Mouse (Mus musculus) embryonic facial prominence, embryonic 14.5 days (tissue): ENCODE measurements around the gene Pls3. TPM values are rescaled to one million over a fixed set of nuclear protein-coding genes. Genes with fewer than 3 reads are reported as not detected.
"Not testable (repeated sequence)": the region's sequence is repeated elsewhere in the genome, so short reads cannot be mapped to it uniquely, and the experiment has no call there.

Experiments
- ATAC-seq: fragments of 200-750 bp; cut with Nextera tagmentation; 2 replicates; pipeline ENCODE4 v1.8.0; 2017; ENCODE audit warnings: low read depth, moderate number of reproducible peaks, moderate TSS enrichment
- DNase-seq: peaks from one replicate; pipeline ENCODE4 v3.0.0-alpha.2; 2015; ENCODE audit warnings: low spot score
- H3K27ac ChIP-seq: fragments of 300-500 bp; sonication (generic); replicated peaks from 2 replicates; pipeline ENCODE4 v1.5.1; 2014; ENCODE audit warnings: low read depth, mild to moderate bottlenecking, low read length, moderate library complexity
- H3K27me3 ChIP-seq: fragments of 300-500 bp; sonication (generic); replicated peaks from 2 replicates; pipeline ENCODE4 v1.6.1; 2014; ENCODE audit warnings: low read length; ENCODE audit not compliant: control insufficient read depth, insufficient read depth
- H3K36me3 ChIP-seq: fragments of 300-500 bp; sonication (generic); 2 replicates; pipeline ENCODE4 v1.6.1; 2014; ENCODE audit warnings: low read length, mixed read lengths; ENCODE audit not compliant: control insufficient read depth, insufficient read depth
- H3K4me1 ChIP-seq: fragments of 300-500 bp; sonication (generic); 2 replicates; pipeline ENCODE4 v1.6.1; 2014; ENCODE audit warnings: antibody characterized with exemption, low read length; ENCODE audit not compliant: control insufficient read depth, insufficient read depth
- H3K4me2 ChIP-seq: fragments of 300-500 bp; sonication (generic); 2 replicates; pipeline ENCODE4 v1.6.1; 2014; ENCODE audit warnings: low read depth, mild to moderate bottlenecking, low read length, moderate library complexity, mixed read lengths
- H3K4me3 ChIP-seq: fragments of 300-500 bp; sonication (generic); 2 replicates; pipeline ENCODE4 v1.5.1; 2014; ENCODE audit warnings: low read depth, mild to moderate bottlenecking, low read length
- H3K9ac ChIP-seq: fragments of 300-500 bp; sonication (generic); 2 replicates; pipeline ENCODE4 v1.6.1; 2014; ENCODE audit warnings: low read depth, mild to moderate bottlenecking, low read length, moderate library complexity, mixed read lengths
- H3K9me3 ChIP-seq: fragments of 300-500 bp; sonication (generic); 2 replicates; pipeline ENCODE4 v1.6.1; 2016; ENCODE audit warnings: low read length; ENCODE audit not compliant: control insufficient read depth
- WGBS: fragments of 180-500 bp; shearing (Covaris S2); extraction: QIAGEN DNeasy Blood & Tissue Kit; methylation state at CpG from one replicate; pipeline ENCODE4 v1.1.7; 2014; 5-methylcytosine and 5-hydroxymethylcytosine counted together
- polyA plus RNA-seq: library from polyadenylated mRNA; unstranded; fragments of >200 nt; fragmentation: Nextera tagmentation; extraction: Ambion mirVana; gene quantifications from 2 replicates; pipeline ENCODE4 v1.2.1, GENCODE M21; 2014

Gene Pls3
- polyA plus RNA-seq, 1 experiment from 2014 or later: 117 TPM

DNA sequence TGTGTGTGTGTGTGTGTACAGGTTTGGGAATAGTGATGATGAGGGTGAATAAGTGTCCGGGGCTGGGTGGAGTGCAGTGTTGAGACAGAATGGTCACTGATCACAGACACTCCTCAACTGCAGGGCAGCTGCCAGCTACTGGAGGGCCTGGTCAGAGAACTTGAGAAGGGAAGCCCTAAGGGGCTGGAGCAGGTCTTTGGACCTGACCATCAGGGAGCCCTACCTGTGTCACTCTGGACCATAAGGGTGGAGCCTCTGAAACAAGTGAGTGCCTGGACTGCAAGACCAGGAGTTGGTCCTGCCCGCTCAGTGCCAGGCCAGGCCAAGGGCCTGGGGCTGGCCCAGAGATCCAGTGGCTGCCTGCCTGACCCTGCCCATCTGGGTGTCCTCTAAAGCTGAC lies 115.5 kb downstream of the Pls3 start:
- DNase-seq, H3K9ac ChIP-seq, ATAC-seq, H3K27me3 ChIP-seq, H3K4me3 ChIP-seq, H3K4me1 ChIP-seq, H3K36me3 ChIP-seq, H3K27ac ChIP-seq, H3K4me2 ChIP-seq, H3K9me3 ChIP-seq: not testable (repeated sequence)
- WGBS: 75% methylated on average over 1 of the region's 2 CpGs

DNA sequence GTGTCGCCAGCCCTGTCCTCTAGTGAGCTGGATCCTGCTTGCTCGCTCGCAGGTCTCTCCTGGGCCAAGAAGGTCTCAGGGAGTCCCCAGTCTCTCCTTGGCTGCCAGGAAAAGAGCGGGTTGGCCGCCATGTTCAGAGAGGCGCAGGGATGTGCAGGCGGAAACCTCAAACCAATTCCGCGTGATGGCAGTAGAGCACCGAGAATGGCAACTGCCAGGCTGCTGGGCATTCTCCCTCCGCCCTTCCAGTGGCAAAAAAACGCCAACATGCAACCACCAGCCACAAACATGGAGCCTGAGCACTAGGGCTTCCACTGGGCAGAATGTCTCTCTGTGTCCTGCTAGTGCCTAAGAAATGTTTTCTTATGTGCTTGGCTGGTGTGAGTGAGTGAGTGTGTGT lies 115.9 kb downstream of the Pls3 start:
- WGBS: 73% methylated on average over 10 of the region's 12 CpGs
- not testable (repeated sequence) for H3K9ac ChIP-seq, H3K36me3 ChIP-seq, H3K9me3 ChIP-seq, H3K4me1 ChIP-seq, ATAC-seq, H3K4me3 ChIP-seq, H3K27ac ChIP-seq, H3K27me3 ChIP-seq, H3K4me2 ChIP-seq
- DNase-seq: peak; percentile 46

DNA sequence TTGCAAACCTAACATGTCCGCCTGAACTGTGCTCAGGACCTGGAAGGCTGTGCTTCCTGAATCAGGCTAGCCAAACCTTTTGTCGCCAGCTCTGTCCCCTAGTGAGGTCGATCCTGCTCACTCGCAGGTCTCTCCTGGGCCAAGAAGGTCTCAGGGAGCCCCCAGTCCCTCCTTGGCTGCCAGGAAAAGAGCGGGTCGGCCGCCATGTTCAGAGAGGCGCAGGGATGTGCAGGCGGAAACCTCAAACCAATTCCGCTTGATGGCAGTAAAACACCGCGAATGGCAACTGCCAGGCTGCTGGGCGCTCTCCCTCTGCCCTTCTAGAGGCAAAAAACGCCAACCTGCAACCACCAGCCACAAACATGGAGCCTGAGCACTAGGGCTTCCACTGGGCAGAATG lies 117.0 kb downstream of the Pls3 start:
- not testable (repeated sequence) for H3K27me3 ChIP-seq, H3K4me2 ChIP-seq, H3K36me3 ChIP-seq, H3K27ac ChIP-seq, H3K9ac ChIP-seq, ATAC-seq, H3K9me3 ChIP-seq, H3K4me3 ChIP-seq, H3K4me1 ChIP-seq
- 83% methylated on average over 11 of the region's 14 CpGs for WGBS
- peak; percentile 7 for DNase-seq

DNA sequence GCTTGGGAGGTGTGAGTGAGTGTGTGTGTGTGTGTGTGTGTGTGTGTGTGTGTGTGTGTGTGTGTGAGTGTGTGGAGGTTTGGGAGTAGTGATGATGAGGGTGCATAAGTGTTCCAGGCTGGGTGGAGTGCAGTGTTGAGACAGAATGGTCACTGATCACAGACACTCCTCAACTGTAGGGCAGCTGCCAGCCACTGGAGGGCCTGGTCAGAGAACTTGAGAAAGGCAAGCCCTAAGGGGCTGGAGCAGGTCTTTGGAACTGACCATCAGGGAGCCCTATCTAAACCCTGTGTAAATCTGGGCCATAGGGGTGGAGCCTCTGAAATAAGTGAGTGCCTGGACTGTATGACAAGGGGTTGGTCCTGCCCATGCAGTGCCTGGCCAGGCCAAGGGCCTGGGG lies 120.5 kb downstream of the Pls3 start:
- not testable (repeated sequence) for DNase-seq, H3K36me3 ChIP-seq, H3K27ac ChIP-seq, H3K4me3 ChIP-seq, H3K9me3 ChIP-seq, H3K4me2 ChIP-seq, H3K9ac ChIP-seq, ATAC-seq, H3K27me3 ChIP-seq, H3K4me1 ChIP-seq

DNA sequence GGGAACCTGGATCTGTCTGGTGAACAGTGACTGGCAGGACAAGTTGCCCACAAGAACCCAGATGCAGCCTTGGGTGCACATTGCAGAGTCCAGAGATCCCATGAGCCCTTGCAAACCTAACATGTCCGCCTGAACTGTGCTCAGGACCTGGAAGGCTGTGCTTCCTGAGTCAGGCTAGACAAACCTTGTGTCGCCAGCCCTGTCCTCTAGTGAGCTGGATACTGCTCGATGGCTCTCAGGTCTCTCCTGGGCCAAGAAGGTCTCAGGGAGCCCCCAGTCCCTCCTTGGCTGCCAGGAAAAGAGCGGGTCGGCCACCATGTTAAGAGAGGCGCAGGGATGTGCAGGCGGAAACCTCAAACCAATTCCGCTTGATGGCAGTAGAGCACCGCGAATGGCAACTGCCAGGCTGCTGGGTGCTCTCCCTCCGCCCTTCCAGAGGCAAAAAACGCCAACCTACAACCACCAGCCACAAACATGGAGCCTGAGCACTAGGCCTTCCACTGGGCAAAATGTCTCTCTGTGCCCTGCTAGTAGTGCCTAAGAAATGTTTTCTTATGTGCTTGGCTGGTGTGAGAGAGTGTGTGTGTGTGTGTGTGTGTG lies 124.8 kb downstream of the Pls3 start:
- not testable (repeated sequence) for H3K36me3 ChIP-seq, H3K4me3 ChIP-seq, ATAC-seq, H3K4me1 ChIP-seq, H3K9ac ChIP-seq, DNase-seq, H3K9me3 ChIP-seq, H3K27me3 ChIP-seq, H3K27ac ChIP-seq, H3K4me2 ChIP-seq
- WGBS: no CpG with 5 or more reads among the region's 12 CpGs

DNA sequence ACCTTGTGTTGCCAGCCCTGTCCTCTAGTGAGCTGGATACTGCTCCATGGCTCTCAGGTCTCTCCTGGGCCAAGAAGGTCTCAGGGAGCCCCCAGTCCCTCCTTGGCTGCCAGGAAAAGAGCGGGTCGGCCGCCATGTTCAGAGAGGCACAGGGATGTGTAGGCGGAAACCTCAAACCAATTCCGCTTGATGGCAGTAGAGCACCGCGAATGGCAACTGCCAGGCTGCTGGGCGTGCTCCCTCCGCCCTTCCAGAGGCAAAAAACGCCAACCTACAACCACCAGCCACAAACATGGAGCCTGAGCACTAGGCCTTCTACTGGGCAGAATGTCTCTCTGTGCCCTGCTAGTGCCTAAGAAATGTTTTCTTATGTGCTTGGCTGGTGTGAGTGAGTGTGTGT lies 125.7 kb downstream of the Pls3 start:
- not testable (repeated sequence) for H3K4me2 ChIP-seq, H3K4me3 ChIP-seq, H3K9ac ChIP-seq, H3K36me3 ChIP-seq, H3K27ac ChIP-seq, ATAC-seq, H3K4me1 ChIP-seq, H3K27me3 ChIP-seq, H3K9me3 ChIP-seq
- WGBS: 70% methylated on average over 2 of the region's 10 CpGs
- peak; percentile 14 for DNase-seq

GRCm38 (mm10) chrX:75744466-75744865 lies 130.5 kb downstream of the Pls3 start:
- H3K4me3 ChIP-seq, H3K27ac ChIP-seq, H3K27me3 ChIP-seq, H3K9ac ChIP-seq, H3K4me1 ChIP-seq, H3K4me2 ChIP-seq, H3K36me3 ChIP-seq, H3K9me3 ChIP-seq, ATAC-seq: not testable (repeated sequence)
- peak; percentile 8 for DNase-seq
- 61% methylated on average over 12 of the region's 14 CpGs for WGBS

- DNase-seq, H3K4me2 ChIP-seq, H3K9me3 ChIP-seq, H3K4me1 ChIP-seq, H3K36me3 ChIP-seq, H3K4me3 ChIP-seq, ATAC-seq, H3K27ac ChIP-seq, H3K9ac ChIP-seq, H3K27me3 ChIP-seq: not testable (repeated sequence)
- 89% methylated on average over 1 of the region's 8 CpGs for WGBS
These were observed 135.5 kb downstream of the Pls3 start for GRCm38 (mm10) chrX:75739464-75739863.
